Mouse (Mus musculus) naive thymus-derived CD4-positive, alpha-beta T cell, adult 2 months (primary cell): Measurements from ENCODE around the gene Clec16a.

Experiments used
- DNase-seq: peaks from one replicate; pipeline ENCODE4 v3.0.0-alpha.2; 2011; ENCODE audit warnings: low read depth

Clec16a gene

GRCm38 (mm10) chr16:10644731-10645130, 99.6 kb downstream of the Clec16a start:
- no peak for DNase-seq

GRCm38 (mm10) chr16:10651804-10652203, 106.7 kb downstream of the Clec16a start:
- no peak for DNase-seq

GRCm38 (mm10) chr16:10652935-10653334, 107.8 kb downstream of the Clec16a start:
- no peak for DNase-seq

- DNase-seq: no peak
These were observed 110.1 kb downstream of the Clec16a start for GRCm38 (mm10) chr16:10655236-10655635.

- DNase-seq: no peak
These were observed 110.8 kb downstream of the Clec16a start for GRCm38 (mm10) chr16:10655926-10656325.

- DNase-seq: no peak
These were observed 111.3 kb downstream of the Clec16a start for GRCm38 (mm10) chr16:10656461-10656860.

- DNase-seq: no peak
These were observed 111.8 kb downstream of the Clec16a start for GRCm38 (mm10) chr16:10656939-10657338.

- no peak for DNase-seq
These were observed 114.1 kb downstream of the Clec16a start for GRCm38 (mm10) chr16:10659211-10659610.

GRCm38 (mm10) chr16:10660526-10660925, 115.4 kb downstream of the Clec16a start:
- DNase-seq: no peak

GRCm38 (mm10) chr16:10661385-10661784, 116.2 kb downstream of the Clec16a start:
- no peak for DNase-seq

- no peak for DNase-seq
These were observed 119.0 kb downstream of the Clec16a start for GRCm38 (mm10) chr16:10663890-10664731.

GRCm38 (mm10) chr16:10664921-10665894, 120.1 kb downstream of the Clec16a start:
- peak; percentile 85 for DNase-seq

GRCm38 (mm10) chr16:10666766-10667165, 121.6 kb downstream of the Clec16a start:
- no peak for DNase-seq

GRCm38 (mm10) chr16:10668453-10668852, 123.3 kb downstream of the Clec16a start:
- peak; percentile 56 for DNase-seq

- peak; percentile 84 for DNase-seq
These were observed 124.0 kb downstream of the Clec16a start for GRCm38 (mm10) chr16:10668991-10669703.

- no peak for DNase-seq
These were observed 124.8 kb downstream of the Clec16a start for GRCm38 (mm10) chr16:10669936-10670335.

- peak; percentile 38 for DNase-seq
These were observed 127.4 kb downstream of the Clec16a start for GRCm38 (mm10) chr16:10672490-10672889.

- DNase-seq: no peak
These were observed 128.9 kb downstream of the Clec16a start for GRCm38 (mm10) chr16:10674020-10674419.

GRCm38 (mm10) chr16:10674957-10675356, 129.8 kb downstream of the Clec16a start:
- DNase-seq: no peak

- no peak for DNase-seq
These were observed 130.5 kb downstream of the Clec16a start for GRCm38 (mm10) chr16:10675612-10676011.

GRCm38 (mm10) chr16:10676461-10677066, 131.4 kb downstream of the Clec16a start:
- DNase-seq: no peak

- DNase-seq: no peak
These were observed 137.4 kb downstream of the Clec16a start for GRCm38 (mm10) chr16:10682521-10682920.
